Mouse (Mus musculus) heart, adult 8-10 months (tissue): ENCODE results near the gene Krt23. TPM values are rescaled to one million over a fixed set of nuclear protein-coding genes. Genes with fewer than 3 reads are reported as not detected.

ENCODE experiments used
- DNase-seq: peaks from one replicate; pipeline ENCODE4 v3.0.0; 2022; ENCODE audit warnings: low spot score
- total RNA-seq, 4 experiments: library from RNA; stranded (reverse); gene quantifications; 2 replicates each; pipeline ENCODE4 v1.2.4; 2022

Gene Krt23
- total RNA-seq: not detected

DNA sequence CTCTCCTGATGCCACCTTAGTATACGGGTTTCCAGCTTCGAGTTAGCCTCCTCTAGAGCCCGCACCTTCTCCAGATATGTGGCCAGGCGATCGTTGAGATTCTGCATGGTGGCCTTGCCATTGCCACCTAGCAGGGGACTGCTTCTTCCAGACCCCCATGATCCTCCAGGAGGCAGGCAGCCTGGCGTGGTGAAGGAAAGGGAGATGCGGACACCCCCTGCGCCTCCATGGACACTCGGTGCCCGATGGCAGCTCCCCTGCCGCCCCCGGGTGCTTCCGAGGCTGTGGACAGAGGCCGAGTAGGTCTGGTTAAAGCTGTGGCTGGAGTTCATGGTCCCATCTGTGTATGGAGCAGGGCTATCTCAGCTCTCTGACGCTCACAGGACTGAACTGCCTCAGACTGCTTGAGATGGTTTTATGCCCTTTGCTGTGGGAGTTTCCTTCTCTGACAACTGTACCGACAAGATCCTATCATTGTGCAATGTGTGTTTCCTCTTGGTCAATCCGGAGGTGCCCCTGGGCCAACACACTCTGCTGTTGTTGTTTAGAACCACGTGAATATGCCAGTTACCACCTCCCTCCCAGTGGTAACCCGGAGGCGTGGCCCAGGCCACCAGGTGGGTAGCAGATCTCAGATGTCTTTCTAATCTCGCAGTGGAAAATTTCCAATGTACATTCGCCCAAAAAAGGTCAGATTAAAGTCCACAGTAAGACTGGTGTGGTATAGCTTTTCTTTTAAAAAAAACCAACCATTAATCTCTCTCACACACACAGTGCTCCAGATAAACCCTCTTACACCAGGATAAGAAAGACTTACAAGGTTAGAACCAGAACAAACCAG is at the start of gene Krt23:
Gene Krt23, minus strand, starts transcription at position 405 of the 841 bp plus-strand sequence.
- no peak for DNase-seq

DNA sequence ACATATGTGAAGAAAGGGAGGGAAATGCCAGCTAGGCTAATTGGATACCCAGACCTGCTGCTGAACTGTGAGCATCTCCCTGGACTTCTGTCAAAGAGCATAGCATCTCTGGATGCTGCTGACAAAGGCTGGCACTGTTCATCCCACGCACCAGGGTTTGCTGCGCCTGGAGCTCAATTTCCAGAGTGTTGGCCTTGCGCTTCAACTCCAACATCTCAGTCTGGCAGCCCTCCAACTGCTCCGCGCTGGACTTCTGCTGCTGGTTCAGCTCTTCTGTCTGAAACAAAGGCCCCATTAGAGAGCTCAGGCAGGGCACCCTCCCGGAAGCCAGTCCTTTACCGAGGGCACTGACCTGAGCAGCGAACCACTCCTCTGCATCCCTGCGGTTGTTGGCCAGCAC is 46.8 kb upstream of the Krt23 start:
- DNase-seq: no peak

DNA sequence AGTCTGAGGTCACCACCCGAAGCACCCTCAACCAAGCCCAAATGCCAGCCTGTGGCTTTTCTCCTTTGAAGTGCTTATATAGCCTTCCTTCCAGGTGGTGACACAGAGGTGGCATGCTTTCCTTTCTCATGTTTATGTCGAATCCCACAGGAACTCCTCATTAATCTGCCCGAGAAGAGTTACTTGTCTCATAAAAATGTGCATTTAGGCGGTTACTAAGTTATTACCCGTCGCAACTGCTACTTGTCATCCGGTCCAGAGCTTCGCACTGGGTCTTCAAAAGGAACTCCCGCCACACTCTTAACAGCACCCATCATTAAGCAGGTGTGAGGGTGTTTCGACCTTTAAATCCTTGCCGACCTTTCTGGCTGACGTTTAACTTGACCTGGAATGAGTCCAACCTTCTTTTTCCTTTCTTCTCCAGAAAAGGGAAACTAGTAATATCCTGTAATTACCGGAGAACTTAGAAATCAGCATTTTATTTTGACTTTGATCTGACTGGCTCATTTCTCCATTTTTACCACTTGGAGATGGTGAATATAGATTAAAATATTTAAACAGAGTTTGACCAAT is 28.4 kb upstream of the Krt23 start, which contains the start of gene Krt39:
Gene Krt39, minus strand, starts transcription at position 51 of the 573 bp plus-strand sequence.
- DNase-seq: no peak

DNA sequence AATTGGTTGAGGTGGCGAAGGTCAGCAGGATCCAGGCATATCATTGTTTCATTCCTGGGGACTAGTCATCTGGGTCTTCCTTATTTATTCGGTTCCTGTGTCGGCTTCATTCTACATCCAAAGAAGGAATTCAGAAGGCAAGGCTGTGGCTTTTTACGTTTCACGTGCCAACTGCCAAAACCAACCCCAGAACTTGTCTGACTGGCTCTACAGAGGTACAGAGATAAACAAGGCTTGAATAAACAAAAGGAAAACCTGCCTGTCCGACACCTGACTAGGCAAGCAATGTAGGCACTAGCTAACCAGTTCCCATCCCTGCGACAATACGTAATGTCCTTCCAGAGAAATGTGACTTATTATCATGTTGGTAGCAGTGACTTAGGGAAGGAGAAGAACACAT is 21.2 kb upstream of the Krt23 start:
- DNase-seq: no peak

DNA sequence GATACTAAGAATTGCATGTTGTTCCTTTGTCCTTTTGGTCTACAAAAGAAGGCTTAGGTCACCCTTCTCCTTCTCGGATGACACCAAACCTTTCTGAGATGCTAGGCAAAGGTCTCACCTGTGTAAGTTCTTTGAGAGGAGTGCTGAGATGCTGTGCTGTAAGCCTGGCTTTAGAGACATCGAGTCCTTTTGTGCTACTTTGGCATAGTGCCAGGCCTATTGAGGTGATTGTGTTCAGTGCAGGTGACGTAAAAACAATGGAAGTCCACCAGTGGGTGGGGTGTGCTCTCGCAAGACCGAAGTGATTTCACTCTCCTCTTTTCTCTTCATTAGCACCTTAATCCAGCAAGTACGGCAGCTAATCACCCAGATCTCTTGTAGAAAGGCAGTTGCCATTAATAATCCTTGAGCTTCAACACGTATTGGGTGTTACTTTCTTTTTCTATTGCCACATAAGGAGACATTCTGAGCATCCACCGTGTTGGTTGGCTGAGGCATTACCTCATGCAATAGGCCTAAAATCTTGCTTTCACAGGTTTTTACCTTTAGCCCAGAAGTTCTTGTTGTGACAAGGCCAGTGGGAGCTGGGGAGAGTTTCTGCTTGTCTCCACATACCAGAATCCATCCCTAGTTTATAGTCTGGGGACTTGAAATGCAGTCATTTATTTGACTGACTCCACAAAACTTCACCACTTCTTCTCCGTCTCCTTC is 7.3 kb upstream of the Krt23 start:
- DNase-seq: no peak

DNA sequence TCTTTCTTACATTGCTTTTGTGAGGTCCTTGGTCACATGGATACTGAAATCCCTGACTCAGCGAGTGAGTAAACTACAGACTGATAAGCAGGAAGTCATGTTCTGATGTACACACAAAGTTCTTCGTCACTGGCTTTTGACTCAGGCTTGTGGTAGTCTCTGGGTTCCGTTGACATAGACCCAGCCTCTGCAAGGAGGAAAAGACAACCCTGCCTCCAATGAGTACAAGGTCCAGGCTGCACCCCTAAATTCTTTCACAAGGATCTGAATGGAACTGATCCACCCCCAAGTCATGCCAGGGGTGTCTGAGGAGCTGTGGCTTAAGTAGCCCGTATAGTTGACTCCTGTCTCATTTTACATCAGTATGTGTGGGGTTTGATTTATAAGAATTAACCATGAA is 3.5 kb upstream of the Krt23 start:
- no peak for DNase-seq

DNA sequence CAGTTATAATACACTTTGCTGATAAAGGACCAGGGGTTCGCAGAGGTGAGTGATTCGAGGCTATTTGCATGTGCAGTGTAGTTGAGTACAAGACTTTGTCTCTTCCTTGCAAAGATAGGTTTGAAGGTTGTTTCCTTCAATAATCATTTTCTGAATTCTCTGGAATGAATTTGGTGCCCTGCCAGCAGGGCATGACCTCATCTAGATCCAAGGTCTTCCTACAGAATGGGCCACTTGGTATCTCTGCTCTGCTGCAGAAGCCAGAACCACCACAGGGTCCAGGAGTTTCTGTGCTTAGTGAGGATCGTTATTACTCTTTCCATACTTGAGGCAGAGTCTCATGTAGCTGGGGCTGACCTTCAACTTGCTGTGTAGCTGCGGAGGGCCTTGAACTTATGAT is 1.8 kb upstream of the Krt23 start:
- DNase-seq: no peak

DNA sequence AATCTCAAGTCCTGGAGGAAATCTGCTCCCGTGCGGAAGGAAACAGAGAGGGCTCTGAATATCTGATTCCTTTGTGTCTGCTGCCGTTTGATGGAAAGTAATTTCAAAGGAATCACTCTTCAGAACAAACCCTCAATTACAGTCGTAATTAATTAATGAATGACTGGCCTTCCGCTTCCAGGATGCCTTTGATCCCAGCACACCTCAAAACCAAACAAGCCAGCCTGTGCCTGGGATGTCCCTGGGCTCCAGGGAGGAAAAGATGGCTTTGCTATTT is 575 bp upstream of the Krt23 start:
- DNase-seq: no peak

DNA sequence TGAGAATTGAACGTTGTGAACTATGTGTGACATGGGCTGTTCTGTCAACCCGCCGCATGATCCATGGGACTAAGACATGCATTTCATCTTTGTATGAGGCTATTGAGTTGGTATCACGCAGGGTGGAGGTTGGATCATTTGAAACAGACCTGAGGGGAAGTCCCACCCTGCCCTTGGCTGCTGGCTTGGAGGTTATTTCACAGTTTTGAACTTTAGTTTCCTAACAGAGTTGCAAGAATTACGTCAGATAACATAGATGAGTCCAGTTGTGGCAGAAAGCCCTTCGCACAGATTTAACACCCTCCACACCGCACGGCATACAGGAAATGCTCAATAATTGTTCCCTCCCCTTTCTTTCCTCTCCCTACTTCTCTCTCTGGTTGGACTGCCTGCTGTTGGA is 1.9 kb downstream of the Krt23 start:
- DNase-seq: no peak

DNA sequence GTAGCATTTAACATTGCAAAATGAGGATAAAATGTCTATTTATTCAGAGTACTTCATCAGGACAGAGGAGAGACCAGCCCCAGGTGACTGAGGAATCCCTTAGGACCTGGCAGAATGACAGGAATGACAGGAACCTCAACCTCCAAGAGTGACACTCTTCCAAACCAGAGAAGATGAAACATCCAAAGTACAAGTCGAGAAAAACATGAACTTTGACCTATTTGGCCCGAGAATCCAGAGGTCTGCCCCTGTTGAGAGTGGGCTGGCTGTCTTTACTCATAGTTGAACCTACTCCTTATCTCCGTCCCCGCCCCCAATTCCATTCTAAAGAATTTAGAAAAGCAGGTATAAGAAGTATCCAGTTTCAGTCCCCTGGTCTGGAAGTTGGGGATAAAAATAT is 2.3 kb downstream of the Krt23 start:
- no peak for DNase-seq

DNA sequence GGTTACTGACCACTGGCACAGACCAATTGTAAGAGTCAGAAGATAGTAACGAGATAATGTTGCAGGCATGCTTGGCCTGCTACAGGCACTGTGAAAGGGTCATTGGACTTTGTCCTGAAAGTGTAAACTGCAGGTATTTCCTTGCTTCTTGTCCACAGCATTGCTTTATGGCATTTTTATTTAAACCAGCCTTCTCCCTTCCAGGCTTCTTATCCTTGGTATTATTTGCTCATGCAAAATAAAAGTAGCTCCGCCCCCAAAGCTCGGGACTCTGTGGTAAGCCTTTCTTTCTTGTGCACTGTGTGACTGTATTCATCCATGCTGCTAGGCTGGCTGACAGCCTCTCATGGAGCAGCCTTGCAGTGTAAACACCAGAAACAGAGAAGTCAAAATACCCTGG is 3.7 kb downstream of the Krt23 start:
- no peak for DNase-seq

DNA sequence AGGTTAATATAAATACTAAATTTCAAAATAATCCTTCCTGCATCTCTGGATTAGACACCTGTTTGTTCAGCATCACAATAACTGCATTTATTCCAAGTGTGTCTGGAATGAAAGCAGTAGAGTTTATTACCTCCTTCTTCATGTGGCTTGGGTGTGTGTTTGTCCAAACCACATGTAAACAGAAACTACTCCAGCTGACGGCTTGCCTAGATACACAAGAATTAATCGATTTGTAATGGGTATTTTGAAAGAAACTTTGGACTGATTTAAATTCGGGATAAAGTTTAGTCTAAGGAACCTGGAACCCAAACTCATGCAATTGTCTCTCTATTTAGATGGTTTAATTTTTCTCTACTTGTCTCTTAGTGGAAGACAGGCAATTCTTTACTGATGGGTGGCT is 18.0 kb downstream of the Krt23 start:
- no peak for DNase-seq

DNA sequence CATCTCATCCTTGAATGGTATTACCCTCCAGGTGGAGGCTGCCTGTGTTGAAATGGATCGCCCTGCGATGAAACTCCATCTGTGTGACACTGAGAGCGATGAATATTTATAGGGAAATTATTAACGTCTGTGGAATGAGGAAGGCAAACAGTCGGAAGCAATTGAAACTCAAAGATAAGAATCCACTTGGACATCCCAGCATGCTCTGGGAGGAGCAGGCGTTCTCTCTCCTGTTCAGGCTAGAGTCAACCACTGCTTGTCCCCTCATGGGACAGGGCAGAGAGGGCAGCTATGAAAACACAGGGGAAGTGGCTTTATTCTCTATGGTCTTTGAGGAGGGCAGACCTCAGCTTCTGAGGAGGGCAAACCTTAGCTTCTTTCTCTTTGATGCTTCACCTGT is 19.5 kb downstream of the Krt23 start:
- DNase-seq: no peak

DNA sequence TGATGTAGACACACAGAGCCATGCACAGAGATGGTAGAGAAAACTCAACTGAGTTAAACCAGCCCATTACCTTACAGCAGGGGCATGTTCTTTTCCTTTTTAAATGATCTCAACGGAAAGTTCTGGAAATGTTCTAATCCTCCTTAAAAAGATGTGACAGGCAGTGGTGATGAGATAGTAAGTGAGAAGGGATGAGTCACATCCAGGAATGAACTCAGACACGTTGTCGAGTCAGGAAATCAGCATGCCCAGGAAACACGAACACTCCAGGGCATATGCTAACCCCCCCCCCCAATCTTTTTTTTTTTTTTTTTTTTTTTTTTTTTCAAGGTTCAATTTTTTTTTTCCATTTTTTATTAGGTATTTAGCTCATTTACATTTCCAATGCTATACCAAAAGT is 20.5 kb downstream of the Krt23 start:
- no peak for DNase-seq

DNA sequence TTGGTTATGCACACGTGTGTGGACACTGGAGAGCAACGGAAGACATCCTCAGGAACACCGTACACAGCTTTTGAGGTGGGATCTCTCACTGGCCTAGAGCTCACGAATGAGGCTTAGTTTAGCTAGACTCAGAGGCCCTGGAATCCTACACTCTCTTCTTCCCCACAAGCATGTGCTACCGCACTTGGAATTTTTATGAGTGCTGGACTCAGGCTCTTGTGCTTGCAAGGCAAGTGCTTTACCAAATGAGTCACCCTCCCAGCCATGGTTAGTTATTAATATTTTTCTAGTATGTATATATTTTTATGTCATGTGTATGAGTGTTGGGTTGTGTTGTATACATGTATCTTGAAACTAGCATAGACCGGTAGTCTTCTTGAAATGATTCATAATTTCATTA is 21.0 kb downstream of the Krt23 start:
- DNase-seq: no peak

DNA sequence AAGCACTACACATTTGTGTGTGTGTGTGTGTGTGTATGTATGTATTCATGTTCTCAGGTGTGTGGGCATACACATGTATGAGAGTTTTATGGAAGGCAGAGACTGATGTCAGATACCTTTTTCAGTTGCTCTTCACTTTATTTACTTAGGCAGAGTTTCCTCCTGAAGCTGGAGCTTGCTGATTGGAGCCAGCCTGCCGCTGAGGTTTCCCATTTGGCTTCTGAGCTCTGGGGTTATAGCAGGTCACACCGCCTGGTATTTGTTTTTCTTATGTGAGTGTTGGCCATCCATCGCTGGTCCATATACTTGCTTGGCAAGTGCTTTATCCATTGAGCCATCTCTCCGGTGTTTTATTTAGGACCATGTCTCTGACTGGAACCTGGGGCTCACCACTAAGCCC is 23.7 kb downstream of the Krt23 start:
- no peak for DNase-seq

DNA sequence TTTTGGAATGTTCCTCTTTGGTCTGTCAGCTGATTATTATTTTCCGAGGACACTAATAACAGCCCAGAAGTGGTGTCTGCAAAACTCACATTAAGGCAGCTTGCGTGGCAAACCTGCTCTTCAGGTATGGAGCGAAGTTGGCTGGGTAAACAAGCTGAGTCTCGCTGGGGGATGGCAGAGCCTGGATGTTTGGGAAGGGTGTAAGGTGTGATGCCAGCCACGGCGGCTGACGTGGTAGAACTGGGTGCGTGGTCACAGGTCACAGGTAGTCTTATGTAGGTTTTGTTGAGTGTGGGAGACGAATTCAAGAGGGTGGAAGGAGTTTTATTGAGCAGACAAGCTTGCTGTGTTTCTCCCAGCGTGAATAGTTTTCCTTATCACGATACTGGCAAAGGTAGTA is 24.4 kb downstream of the Krt23 start:
- DNase-seq: no peak

DNA sequence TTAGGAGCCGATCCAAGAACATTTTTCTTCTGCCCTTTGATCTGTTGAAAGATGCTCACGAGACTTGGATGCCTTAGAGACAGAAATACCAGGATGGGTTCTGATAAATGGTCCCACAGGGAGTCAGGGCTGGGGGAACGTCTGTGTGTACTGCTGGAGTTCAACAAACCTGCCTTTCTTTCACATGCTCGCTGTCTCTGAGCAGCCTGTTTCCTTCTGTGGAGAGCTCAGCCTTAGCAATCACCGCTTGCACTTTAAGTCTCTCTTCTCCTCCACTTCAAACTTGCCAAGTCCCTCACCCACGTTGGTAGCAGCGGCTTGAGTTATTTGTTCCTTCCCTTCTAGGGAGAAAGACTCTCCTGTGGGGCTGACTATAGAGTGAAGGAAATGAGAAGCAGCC is 26.6 kb downstream of the Krt23 start:
- no peak for DNase-seq

DNA sequence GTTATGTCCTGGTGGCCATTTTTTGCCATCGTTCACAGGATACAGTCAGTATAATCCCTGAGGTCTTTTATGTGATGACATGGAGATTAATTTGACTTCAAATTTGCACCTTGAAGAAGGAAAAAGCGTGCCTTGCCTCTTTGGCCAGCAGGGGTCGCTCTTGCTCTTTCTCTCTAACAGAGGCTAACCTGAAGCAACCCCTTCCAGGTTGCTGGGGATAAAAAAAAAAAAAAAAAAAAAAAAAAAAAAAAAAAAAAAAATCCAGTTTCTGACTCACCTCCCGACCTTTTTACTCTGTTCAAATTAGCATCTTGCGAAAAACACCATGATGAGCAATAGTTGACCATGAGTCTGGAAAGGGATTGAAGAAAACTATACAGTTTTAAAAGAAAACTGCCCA is 28.1 kb downstream of the Krt23 start:
- peak; percentile 26 for DNase-seq

DNA sequence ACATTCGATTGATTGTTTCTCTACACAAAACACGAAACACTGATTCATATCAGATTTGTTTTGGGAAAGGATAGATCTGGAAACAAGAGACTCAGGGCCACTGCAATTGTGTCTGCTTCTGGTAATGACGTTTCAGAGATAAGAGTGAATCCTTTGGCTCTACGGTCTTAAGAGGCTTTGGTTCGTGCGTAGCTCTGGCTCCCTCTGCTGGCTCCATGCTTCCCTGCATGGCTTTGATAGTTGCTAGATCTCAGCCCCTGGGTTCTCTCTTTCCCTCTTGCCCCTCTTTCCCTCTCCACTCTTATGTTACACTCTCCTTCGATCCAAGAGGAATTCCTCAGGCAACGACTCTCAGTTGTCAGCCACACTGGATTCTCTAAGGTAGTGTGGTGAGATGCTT is 29.8 kb downstream of the Krt23 start:
- peak; percentile 25 for DNase-seq

DNA sequence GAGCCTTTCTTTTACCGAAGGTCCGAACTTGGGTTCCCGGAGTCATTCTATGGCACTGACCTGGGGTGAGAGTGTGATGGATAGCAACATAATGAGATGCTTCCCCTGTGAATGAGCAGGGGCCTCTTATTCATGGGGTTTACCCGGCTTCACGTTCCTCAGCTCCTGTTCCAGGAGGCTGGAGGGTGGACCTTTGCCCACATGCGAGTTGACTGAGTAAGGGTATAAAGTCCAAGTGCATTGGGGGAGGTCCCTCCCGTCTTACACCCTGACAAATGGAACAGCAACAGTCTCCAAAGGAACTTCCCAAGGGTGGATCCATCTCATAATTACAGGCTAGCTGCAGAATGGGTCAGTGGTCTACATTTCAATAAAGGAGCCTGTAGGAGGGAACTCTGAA is 31.2 kb downstream of the Krt23 start:
- DNase-seq: no peak

DNA sequence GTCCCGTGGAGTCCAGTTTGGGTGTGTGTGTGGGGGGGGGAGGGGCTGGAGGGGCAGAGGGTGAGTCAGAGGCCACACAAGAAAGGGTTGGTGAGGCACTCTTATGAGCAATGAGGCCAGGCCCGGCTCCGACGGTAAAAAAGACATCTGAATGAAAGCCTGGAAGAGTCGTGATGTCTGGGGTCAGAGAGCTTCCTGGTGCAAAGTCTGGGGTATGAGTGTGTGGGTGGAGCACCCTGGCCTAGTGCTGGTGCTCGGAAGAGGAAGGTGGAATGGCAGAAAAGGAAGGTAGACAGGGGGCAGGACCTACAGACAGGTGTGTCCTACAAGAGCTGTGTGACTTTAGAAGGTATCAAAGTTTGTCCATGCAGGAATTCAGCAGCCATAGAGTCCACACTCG is 34.0 kb downstream of the Krt23 start:
- no peak for DNase-seq

DNA sequence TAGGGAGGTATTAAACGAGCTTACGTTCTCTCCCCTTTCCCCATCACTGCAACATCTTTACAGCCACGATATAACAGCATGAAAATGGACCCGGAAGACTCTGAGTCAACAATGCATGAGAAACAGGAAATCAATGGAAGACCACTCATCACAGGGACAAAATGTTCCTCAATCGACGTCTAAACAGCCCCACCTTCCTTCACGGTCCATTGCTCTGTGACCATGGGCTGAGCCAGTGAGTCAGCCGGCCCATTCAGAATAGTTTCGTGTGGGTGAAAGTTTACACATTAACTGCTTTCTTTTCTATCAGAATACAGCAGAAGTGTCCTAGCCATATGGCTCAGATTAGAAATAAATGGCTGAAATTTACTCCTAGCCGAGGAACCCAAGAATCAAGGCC is 38.2 kb downstream of the Krt23 start:
- no peak for DNase-seq
